Mouse (Mus musculus) erythroblast, embryonic 14.5 days (primary cell): ENCODE measurements around the gene Cpn1. TPM values are rescaled to one million over a fixed set of nuclear protein-coding genes. Genes with fewer than 3 reads are reported as not detected.

ENCODE experiments used
- H3K27me3 ChIP-seq: 2 replicates; pipeline ENCODE4 v1.6.1; 2012; ENCODE audit warnings: inconsistent platforms; ENCODE audit not compliant: control insufficient read depth
- H3K36me3 ChIP-seq: 2 replicates; pipeline ENCODE4 v1.6.1; 2012; ENCODE audit warnings: mild to moderate bottlenecking, inconsistent platforms; ENCODE audit not compliant: control insufficient read depth
- H3K4me1 ChIP-seq: 2 replicates; pipeline ENCODE4 v1.6.1; 2012; ENCODE audit warnings: inconsistent platforms; ENCODE audit not compliant: control insufficient read depth
- H3K4me3 ChIP-seq: replicated peaks from 2 replicates; pipeline ENCODE3; 2012; ENCODE audit warnings: moderate library complexity, mild to moderate bottlenecking, inconsistent platforms
- H3K9me3 ChIP-seq: 2 replicates; pipeline ENCODE4 v1.6.1; 2012; ENCODE audit warnings: low read length, inconsistent platforms, mixed read lengths; ENCODE audit not compliant: control insufficient read depth
- GATA1 ChIP-seq: IDR thresholded peaks from 2 replicates; pipeline ENCODE4 v1.6.1; 2012; ENCODE audit warnings: low read length, inconsistent platforms, mixed read lengths
- TAL1 ChIP-seq: IDR thresholded peaks from 3 replicates; pipeline ENCODE4 v1.6.1; 2012; ENCODE audit warnings: low read length, inconsistent platforms, mixed read lengths
- polyA plus RNA-seq: library from polyadenylated mRNA; stranded (reverse); fragments of >175 nt; gene quantifications from 2 replicates; pipeline ENCODE4 v1.2.3, GENCODE M21; 2012

Cpn1 gene
- polyA plus RNA-seq, 1 experiment = 0.42 TPM

GRCm38 (mm10) chr19:43968436-43969026 lies 17.8 kb downstream of the Cpn1 start:
- no peaks in the 10 kb centered on the region for H3K9me3 ChIP-seq
- no peaks in the 10 kb centered on the region for H3K27me3 ChIP-seq
- H3K4me3 ChIP-seq = no peak overlapping the region
- H3K4me1 ChIP-seq = no peaks in the 10 kb centered on the region
- no peaks in the 10 kb centered on the region; the same call in 1 of the 2 replicates for H3K36me3 ChIP-seq
- TF ChIP-seq GATA1 = no peak
- no peak for TF ChIP-seq TAL1

- Histone ChIP-seq H3K9me3 (no peaks in the 10 kb centered on the region), H3K4me3 (no peak overlapping the region), H3K36me3 (no peaks in the 10 kb centered on the region; the same call in 1 of the 2 replicates), H3K4me1 (no peaks in the 10 kb centered on the region), H3K27me3 (no peaks in the 10 kb centered on the region)
- TF ChIP-seq TAL1 (no peak), GATA1 (no peak)
Measured at GRCm38 (mm10) chr19:43966481-43966880, 19.9 kb downstream of the Cpn1 start.

- no peaks in the 10 kb centered on the region; the same call in 1 of the 2 replicates for H3K36me3 ChIP-seq
- H3K27me3 ChIP-seq = no peaks in the 10 kb centered on the region
- no peak for TF ChIP-seq TAL1
- TF ChIP-seq GATA1 = no peak
- H3K9me3 ChIP-seq = no peaks in the 10 kb centered on the region
- H3K4me1 ChIP-seq = no peaks in the 10 kb centered on the region
- H3K4me3 ChIP-seq = no peak overlapping the region
Measured at GRCm38 (mm10) chr19:43965496-43966085, 20.8 kb downstream of the Cpn1 start.

- no peak for TF ChIP-seq GATA1
- no peak for TF ChIP-seq TAL1
- Histone ChIP-seq H3K4me1 (no peaks in the 10 kb centered on the region), H3K36me3 (no peaks in the 10 kb centered on the region; the same call in 1 of the 2 replicates), H3K27me3 (no peaks in the 10 kb centered on the region), H3K9me3 (no peaks in the 10 kb centered on the region), H3K4me3 (no peak overlapping the region)
Measured at GRCm38 (mm10) chr19:43962795-43963194, 23.6 kb downstream of the Cpn1 start.

- Histone ChIP-seq H3K4me3 (no peak overlapping the region), H3K9me3 (no peaks in the 10 kb centered on the region), H3K4me1 (no peaks in the 10 kb centered on the region), H3K27me3 (no peaks in the 10 kb centered on the region), H3K36me3 (no peaks in the 10 kb centered on the region; the same call in 1 of the 2 replicates)
- TF ChIP-seq GATA1 (no peak), TAL1 (no peak)
Measured at GRCm38 (mm10) chr19:43961185-43961584, 25.2 kb downstream of the Cpn1 start.

GRCm38 (mm10) chr19:43960014-43960413 lies 26.3 kb downstream of the Cpn1 start:
- Histone ChIP-seq H3K36me3 (no peaks in the 10 kb centered on the region; the same call in 1 of the 2 replicates), H3K4me1 (no peaks in the 10 kb centered on the region), H3K4me3 (no peak overlapping the region)

GRCm38 (mm10) chr19:43959162-43959561 lies 27.2 kb downstream of the Cpn1 start:
- no peaks in the 10 kb centered on the region; the same call in 1 of the 2 replicates for H3K36me3 ChIP-seq
- H3K9me3 ChIP-seq = no peaks in the 10 kb centered on the region
- no peak for TF ChIP-seq GATA1
- no peak for TF ChIP-seq TAL1
- H3K4me3 ChIP-seq = no peak overlapping the region
- H3K27me3 ChIP-seq = no peaks in the 10 kb centered on the region
- no peaks in the 10 kb centered on the region for H3K4me1 ChIP-seq

More at GRCm38 (mm10) chr19:43960014-43960413, 26.3 kb downstream of the Cpn1 start:
- Histone ChIP-seq H3K9me3 (no peaks in the 10 kb centered on the region), H3K27me3 (no peaks in the 10 kb centered on the region)
- TF ChIP-seq GATA1 (no peak), TAL1 (no peak)

- Histone ChIP-seq H3K9me3 (no peaks in the 10 kb centered on the region), H3K36me3 (no peaks in the 10 kb centered on the region; the same call in 1 of the 2 replicates), H3K27me3 (no peaks in the 10 kb centered on the region), H3K4me3 (no peak overlapping the region), H3K4me1 (no peaks in the 10 kb centered on the region)
- TF ChIP-seq TAL1 (no peak), GATA1 (no peak)
Measured at GRCm38 (mm10) chr19:43957881-43958280, 28.5 kb downstream of the Cpn1 start.

- Histone ChIP-seq H3K36me3 (no peaks in the 10 kb centered on the region; the same call in 1 of the 2 replicates), H3K9me3 (no peaks in the 10 kb centered on the region), H3K4me3 (no peak overlapping the region), H3K4me1 (no peaks in the 10 kb centered on the region), H3K27me3 (no peaks in the 10 kb centered on the region)
- no peak for TF ChIP-seq GATA1
- TF ChIP-seq TAL1 = no peak
Measured at GRCm38 (mm10) chr19:43957402-43957801, 29.0 kb downstream of the Cpn1 start.
